Mouse (Mus musculus) CD8-positive naive resting alpha-beta T cell, adult 57 days (primary cell): ENCODE results near the gene Vwa7. TPM values are rescaled to one million over a fixed set of nuclear protein-coding genes. Genes with fewer than 3 reads are reported as not detected.

Experiments
- total RNA-seq: library from RNA; stranded (reverse); gene quantifications from one replicate; pipeline ENCODE4 v1.2.4, GENCODE M21; 2023

Gene Vwa7
- total RNA-seq = 0.80 TPM

DNA sequence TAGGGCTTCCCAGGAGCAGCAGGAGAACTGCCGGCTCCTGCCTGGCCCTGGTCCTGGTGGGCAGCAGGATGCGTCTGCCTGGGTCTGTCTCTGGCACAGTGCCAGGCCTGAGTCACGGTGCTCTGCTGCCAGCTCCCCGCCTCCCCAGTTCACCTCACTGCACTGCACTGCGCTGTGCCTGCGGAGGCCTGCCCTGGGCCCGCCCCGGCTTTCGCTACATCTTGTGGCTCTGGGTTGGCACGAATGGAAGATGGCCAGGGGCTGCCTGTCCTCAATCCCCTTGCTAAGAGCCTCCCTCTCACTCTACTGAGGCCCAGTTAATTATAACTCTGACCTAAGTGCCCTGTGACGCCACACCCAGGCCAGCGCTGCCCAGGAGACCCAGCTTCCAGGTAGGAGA is at the start of gene Vwa7:
Gene Vwa7 (plus strand): TSS at position 204 of the 400 bp plus-strand sequence.

DNA sequence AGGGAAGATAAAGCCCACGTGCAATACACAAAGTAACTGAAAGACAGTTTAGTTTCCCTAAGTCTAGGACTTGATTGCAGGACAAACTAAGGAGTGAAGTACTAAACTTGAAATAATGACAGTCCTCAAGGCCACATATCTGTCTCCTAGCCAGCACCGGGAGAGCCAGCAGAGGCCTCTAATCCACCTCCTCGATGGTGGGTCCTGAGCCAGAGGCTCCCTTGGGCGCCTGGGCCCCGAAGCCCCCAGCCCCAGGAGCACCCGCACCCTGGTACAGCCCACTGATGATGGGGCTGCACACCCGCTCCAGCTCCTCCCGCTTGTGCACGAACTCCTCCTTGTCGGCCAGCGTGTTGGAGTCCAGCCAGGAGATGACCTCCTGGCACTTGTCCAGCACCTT is 46.6 kb upstream of the Vwa7 start, which contains the start of gene Gm20481:
Gene Gm20481 (plus strand): TSS at position 91 of the 400 bp plus-strand sequence.

DNA sequence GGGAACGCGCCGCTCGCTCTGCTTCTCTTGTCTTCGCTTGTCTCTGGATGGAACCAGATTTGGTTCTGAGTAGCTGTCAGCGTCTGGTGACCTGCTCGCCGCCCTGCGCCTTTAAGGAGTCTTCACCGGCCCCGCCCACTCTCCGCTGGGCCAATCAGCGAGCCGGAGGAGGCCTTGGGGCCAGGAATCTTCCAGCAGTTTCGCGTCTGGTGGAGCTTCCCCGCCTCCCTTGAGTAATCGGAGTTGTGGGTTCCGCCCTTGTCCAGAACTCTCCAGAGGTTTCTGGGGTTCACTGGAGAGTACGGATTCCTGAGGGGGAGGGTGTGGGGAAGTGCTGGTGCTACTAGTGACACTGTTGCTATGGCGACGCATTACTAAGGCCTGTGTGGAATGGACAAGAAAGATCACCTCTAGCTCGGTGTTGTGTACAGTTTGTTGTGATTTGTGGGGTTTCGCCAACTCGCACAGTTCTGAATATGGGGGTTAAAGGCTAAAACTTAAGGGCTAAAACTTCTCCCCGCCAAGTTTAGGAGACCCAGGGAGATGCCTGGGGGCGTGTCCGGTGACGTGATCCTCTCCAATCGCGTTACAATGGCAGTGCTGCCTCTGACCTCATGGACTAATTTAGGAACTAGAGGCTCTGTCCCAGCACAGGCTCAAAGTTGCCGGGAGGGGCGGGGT is 44.2 kb upstream of the Vwa7 start, which contains the start of the genes Hspa1a and Hspa1l:
Gene Hspa1a (minus strand): TSS at position 88 of the 681 bp plus-strand sequence.
Gene Hspa1l (plus strand): TSS at position 635 of the 681 bp plus-strand sequence.

DNA sequence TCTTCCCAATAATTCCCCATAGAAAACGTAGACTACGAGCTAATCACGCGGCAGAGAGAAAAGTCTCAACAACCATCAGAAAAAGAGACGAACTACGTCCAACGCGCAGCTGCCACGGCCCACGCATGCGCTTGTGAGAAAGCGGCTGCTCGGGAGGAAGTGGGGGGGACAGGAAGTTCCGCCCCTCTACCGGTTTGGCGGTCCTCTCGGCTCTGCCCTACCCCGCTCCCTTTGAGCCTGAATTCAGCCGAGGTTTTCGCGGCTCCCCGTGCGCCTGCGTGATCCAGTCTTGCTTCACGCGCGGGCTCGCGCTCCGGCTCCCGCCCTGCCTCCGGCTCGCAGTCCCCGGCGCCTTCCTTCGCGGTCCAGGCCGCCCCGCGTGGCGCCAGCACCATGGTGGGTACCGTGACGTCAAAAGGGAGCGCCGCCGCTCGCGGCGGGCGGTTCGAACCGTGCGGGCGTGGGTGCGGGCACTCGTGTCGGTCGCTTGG is 34.6 kb upstream of the Vwa7 start, which contains the start of gene Lsm2:
Gene Lsm2 (plus strand): TSS at position 173 of the 491 bp plus-strand sequence.

GRCm38 (mm10) chr17:35000717-35001451 is 15.5 kb upstream of the Vwa7 start, which contains the start of gene Vars:
Gene Vars (plus strand): TSS chr17:35000987.

GRCm38 (mm10) chr17:35027277-35028068 is 11.1 kb downstream of the Vwa7 start, which contains the start of gene Sapcd1:
Gene Sapcd1 (minus strand): TSS chr17:35028016.

DNA sequence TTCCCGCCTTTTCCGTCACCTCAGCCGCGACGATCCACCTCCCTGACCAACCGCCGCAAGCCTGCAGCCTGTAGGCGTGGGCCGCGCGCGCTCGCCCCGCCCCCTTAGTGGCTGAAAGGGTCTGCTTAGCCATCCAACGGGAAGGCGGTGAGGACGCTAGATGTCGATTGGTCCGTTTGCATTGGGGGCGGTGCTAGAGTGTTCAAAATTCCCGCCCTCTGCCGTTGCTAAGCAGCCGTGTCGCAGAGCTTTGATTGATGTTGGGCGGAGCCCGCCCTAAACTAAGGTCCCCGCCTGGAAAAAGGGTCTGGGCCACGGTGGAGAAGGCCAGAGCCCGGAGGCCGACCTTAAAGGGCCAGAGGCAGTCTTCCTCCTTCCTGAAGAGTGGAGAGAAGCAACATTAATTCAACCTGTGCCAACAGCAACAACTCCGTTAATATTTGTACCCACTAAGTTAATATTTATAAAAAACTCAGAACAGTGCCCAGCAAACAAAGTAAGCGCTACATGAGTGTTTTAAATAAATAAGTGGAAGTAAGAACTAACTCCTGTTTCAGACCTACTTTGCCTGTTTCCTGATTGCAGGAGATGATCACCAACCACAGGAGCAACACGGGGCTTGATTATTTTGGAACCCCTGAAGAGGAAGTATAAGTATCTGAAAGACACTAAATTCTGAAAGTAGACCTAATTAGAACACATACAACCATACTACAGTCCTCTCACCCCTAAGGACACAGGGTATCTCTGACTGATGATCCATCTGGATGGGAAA is 30.5 kb downstream of the Vwa7 start, which contains the start of gene Msh5:
Gene Msh5 (minus strand): TSS at position 65 of the 775 bp plus-strand sequence.

GRCm38 (mm10) chr17:35049561-35050016 is 33.2 kb downstream of the Vwa7 start, which contains the start of gene Clic1:
Gene Clic1 (plus strand): TSS chr17:35049966.

GRCm38 (mm10) chr17:35058911-35059892 is 42.8 kb downstream of the Vwa7 start, which contains the start of gene Ddah2:
Gene Ddah2 (plus strand): TSS chr17:35059035.

GRCm38 (mm10) chr17:35064951-35065947 is 48.9 kb downstream of the Vwa7 start, which contains the start of gene Ly6g6c:
Gene Ly6g6c (plus strand): TSS chr17:35065388.

DNA sequence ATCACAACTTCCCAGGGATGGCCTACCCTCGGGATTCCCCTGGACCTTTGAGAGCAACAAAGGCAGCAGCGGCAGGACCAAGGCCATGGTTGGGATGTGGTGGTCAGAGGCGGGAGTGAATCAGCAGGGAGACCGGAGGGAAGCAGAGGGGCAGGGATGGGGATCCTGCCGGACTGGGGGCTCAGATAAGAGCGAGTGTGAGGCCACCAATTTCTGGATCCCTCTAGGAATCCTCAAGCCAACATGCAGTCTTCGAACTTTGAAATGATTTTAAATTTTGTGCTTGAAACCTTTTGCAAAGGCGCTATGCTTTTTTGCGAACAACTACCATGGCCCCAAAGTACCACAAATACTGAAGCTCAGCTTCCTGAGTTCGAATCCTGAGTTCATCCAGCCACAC is 49.7 kb downstream of the Vwa7 start, which contains the start of gene Mpig6b:
Gene Mpig6b (minus strand): TSS at position 101 of the 400 bp plus-strand sequence.

Other genes with a start within 250 kb of the Vwa7 start
- gene Cyp21a1, start 212.0 kb upstream of the Vwa7 start, total RNA-seq = not detected
- gene Stk19, start 179.6 kb upstream of the Vwa7 start, total RNA-seq = 62.5 TPM
- gene Dxo, start 179.6 kb upstream of the Vwa7 start, total RNA-seq = 76.5 TPM
- 106 TPM for gene Skiv2l, start 166.4 kb upstream of the Vwa7 start, total RNA-seq
- gene Nelfe, start 166.2 kb upstream of the Vwa7 start, total RNA-seq = 31.0 TPM
- gene Cfb, start 154.1 kb upstream of the Vwa7 start, total RNA-seq = 0.61 TPM
- 5.4 TPM for gene Zbtb12, start 137.1 kb upstream of the Vwa7 start, total RNA-seq
- not detected for gene Gm20547, start 134.5 kb upstream of the Vwa7 start, total RNA-seq
- 1.9 TPM for gene C2, start 118.3 kb upstream of the Vwa7 start, total RNA-seq
- 120 TPM for gene Ehmt2, start 118.1 kb upstream of the Vwa7 start, total RNA-seq
- not detected for gene Slc44a4, start 102.1 kb upstream of the Vwa7 start, total RNA-seq
- gene Neu1, start 85.3 kb upstream of the Vwa7 start, total RNA-seq = 55.1 TPM
- 83.6 TPM for gene Hspa1b, start 57.3 kb upstream of the Vwa7 start, total RNA-seq
- not detected for gene Gm20481, start 46.7 kb upstream of the Vwa7 start, total RNA-seq
- gene Hspa1a, start 44.4 kb upstream of the Vwa7 start, total RNA-seq = 42.1 TPM
- gene Hspa1l, start 43.9 kb upstream of the Vwa7 start, total RNA-seq = not detected
- gene Lsm2, start 34.7 kb upstream of the Vwa7 start, total RNA-seq = 27.1 TPM
- gene Vars, start 15.6 kb upstream of the Vwa7 start, total RNA-seq = 98.2 TPM
- gene Sapcd1, start 11.4 kb downstream of the Vwa7 start, total RNA-seq = 0.70 TPM
- gene Msh5, start 30.2 kb downstream of the Vwa7 start, total RNA-seq = 2.9 TPM
- gene Clic1, start 33.4 kb downstream of the Vwa7 start, total RNA-seq = 149 TPM
- 0.64 TPM for gene Ddah2, start 42.5 kb downstream of the Vwa7 start, total RNA-seq
- not detected for gene Ly6g6c, start 48.8 kb downstream of the Vwa7 start, total RNA-seq
- gene Mpig6b, start 49.6 kb downstream of the Vwa7 start, total RNA-seq = not detected
- gene Ly6g6e, start 60.3 kb downstream of the Vwa7 start, total RNA-seq = not detected
- not detected for gene Ly6g6d, start 61.5 kb downstream of the Vwa7 start, total RNA-seq
- not detected for gene Ly6g6f, start 69.0 kb downstream of the Vwa7 start, total RNA-seq
- 70.2 TPM for gene Abhd16a, start 72.7 kb downstream of the Vwa7 start, total RNA-seq
- gene Ly6g5c, start 91.7 kb downstream of the Vwa7 start, total RNA-seq = not detected
- 0.61 TPM for gene Ly6g5b, start 98.8 kb downstream of the Vwa7 start, total RNA-seq
- gene Gpank1, start 104.9 kb downstream of the Vwa7 start, total RNA-seq = 22.8 TPM
- 143 TPM for gene Csnk2b, start 105.5 kb downstream of the Vwa7 start, total RNA-seq
- 21.0 TPM for gene D17H6S53E, start 109.8 kb downstream of the Vwa7 start, total RNA-seq
- not detected for gene Apom, start 115.5 kb downstream of the Vwa7 start, total RNA-seq
- gene Bag6, start 118.6 kb downstream of the Vwa7 start, total RNA-seq = 377 TPM
- 311 TPM for gene Prrc2a, start 148.3 kb downstream of the Vwa7 start, total RNA-seq
- 2.4 TPM for gene Aif1, start 159.5 kb downstream of the Vwa7 start, total RNA-seq
- 19.8 TPM for gene Lst1, start 171.9 kb downstream of the Vwa7 start, total RNA-seq
- gene Ltb, start 177.9 kb downstream of the Vwa7 start, total RNA-seq = 515 TPM
- gene Tnf, start 185.4 kb downstream of the Vwa7 start, total RNA-seq = 17.4 TPM
- gene Lta, start 188.8 kb downstream of the Vwa7 start, total RNA-seq = 16.4 TPM
- gene Gm16181, start 204.3 kb downstream of the Vwa7 start, total RNA-seq = not detected
- 2.9 TPM for gene Atp6v1g2, start 217.1 kb downstream of the Vwa7 start, total RNA-seq
- 12.2 TPM for gene Nfkbil1, start 219.2 kb downstream of the Vwa7 start, total RNA-seq
- gene Ddx39b, start 225.2 kb downstream of the Vwa7 start, total RNA-seq = 460 TPM
- gene H2-D1, start 246.2 kb downstream of the Vwa7 start, total RNA-seq = 2,305 TPM